Comparison of ENCODE assay signal across 10 mouse cellular contexts in the genomic region with DNA sequence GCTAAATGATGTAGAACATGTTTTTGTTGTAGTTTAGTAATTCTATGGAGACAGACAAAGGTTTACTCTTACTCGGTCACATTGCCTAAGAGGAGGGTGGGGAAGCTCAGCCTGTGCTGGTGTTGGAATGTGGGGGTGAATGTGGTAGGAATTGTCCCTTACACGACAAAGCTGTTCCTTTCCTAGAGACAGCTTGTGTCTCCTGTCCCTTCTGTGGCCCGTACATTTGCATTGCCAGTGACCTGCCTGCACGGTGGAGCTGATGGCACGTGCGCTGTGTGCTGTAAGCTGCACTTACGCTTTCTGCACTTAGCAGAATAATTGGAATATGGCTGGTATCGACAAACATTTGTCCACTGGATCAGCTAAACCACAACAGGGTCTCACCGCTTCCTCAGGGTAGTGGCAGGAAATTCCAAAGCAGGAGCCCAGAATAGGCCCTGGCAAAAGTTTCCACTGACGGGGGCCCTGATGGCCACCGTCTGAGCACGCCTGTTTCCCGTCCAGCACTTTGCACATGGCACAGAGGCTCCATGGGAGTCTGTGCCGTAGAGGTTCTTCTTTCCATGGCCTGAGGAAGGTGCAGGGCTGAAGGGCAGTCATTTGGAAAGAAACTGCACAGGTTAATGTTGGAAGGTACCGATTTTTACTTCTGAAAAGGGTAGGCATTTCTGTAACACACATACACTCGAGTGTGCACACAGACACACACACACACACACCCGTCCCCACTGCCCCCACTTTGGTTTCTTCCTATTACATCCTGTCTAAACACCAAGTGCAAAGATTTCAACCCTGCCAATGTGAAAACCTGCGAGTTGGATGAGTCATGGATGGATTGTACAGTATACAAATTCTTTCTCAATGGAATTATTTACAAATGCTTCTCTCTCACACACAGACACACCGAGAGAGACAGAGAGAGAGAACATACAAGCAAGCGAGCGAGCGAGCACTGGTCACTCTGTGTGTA. TPM values are rescaled to one million over a fixed set of nuclear protein-coding genes. Genes with fewer than 3 reads are reported as not detected.
DNase-seq lines count a peak whose midpoint lies in the region; ATAC-seq lines count a peak whose summit lies in the region.
"Had no signal": no experiment of that assay in that cellular context is flagged by ENCODE, and none has a peak within 500 bp of the region (broad histone marks: within the 10 kb centered on the region; RNA-seq: fewer than 3 reads in every experiment).

No protein-coding gene starts in this region.

- no peaks in the 10 kb centered on the region for H3K36me3 ChIP-seq in intestine, embryonic 14.5 days (ENCODE audit: control insufficient read depth, insufficient read depth, low read length)
- H3K36me3 ChIP-seq in intestine, embryonic 15.5 days, result no peaks in the 10 kb centered on the region

- peak overlapping the region; percentile 34; the same call in 1 of the 2 replicates for H3K27ac ChIP-seq in intestine, embryonic 14.5 days (ENCODE audit: low read depth)
- no peak overlapping the region for H3K27ac ChIP-seq in intestine, embryonic 15.5 days

- no peak overlapping the region for H3K9ac ChIP-seq in intestine, embryonic 14.5 days (ENCODE audit: low read length)
- H3K9ac ChIP-seq in intestine, embryonic 15.5 days, result no peak overlapping the region

- DNase-seq in intestine, embryonic 14.5 days (ENCODE audit: low spot score), result no peak
- DNase-seq in kidney, adult 8-10 months, result peak; percentile 11 to 25
- DNase-seq in lung, postnatal 36 days, result peak; percentile 29
- DNase-seq in layer of hippocampus, adult 11-12 months (ENCODE audit: low spot score), result no peak
- DNase-seq in retina, embryonic 14.5 days (ENCODE audit: low spot score), result no peak
- DNase-seq: midbrain, embryonic 14.5 days; right cerebral cortex, adult 18-20 months had no signal

- no peaks in the 10 kb centered on the region for H3K9me3 ChIP-seq in intestine, embryonic 14.5 days (ENCODE audit: control insufficient read depth, low read length)
- no peaks in the 10 kb centered on the region for H3K9me3 ChIP-seq in intestine, embryonic 15.5 days

- H3K4me1 ChIP-seq in intestine, embryonic 14.5 days (replicated peaks; ENCODE audit: control insufficient read depth, insufficient read depth, low read length), result peaks cover 6% of the 10 kb centered on the region; the same call in 1 of the 2 replicates
- H3K4me1 ChIP-seq in intestine, embryonic 15.5 days (replicated peaks), result 0 out of 2 replicates have a peak, but pooled peaks cover 2% of the 10 kb centered on the region

- WGBS in intestine, embryonic 14.5 days, result 57% methylated on average over 22 of the region's 22 CpGs
- WGBS in intestine, embryonic 15.5 days, result 60% methylated on average over 22 of the region's 22 CpGs

- no peak overlapping the region for H3K4me2 ChIP-seq in intestine, embryonic 14.5 days (ENCODE audit: low read length)
- no peak overlapping the region for H3K4me2 ChIP-seq in intestine, embryonic 15.5 days (replicated peaks)

- H3K27me3 ChIP-seq in intestine, embryonic 14.5 days (replicated peaks; ENCODE audit: control insufficient read depth, insufficient read depth, low read length), result no peaks in the 10 kb centered on the region
- H3K27me3 ChIP-seq in intestine, embryonic 15.5 days (replicated peaks), result no peaks in the 10 kb centered on the region

- H3K4me3 ChIP-seq in intestine, embryonic 14.5 days (ENCODE audit: low read depth, low read length), result no peak overlapping the region
- no peak overlapping the region for H3K4me3 ChIP-seq in intestine, embryonic 15.5 days (replicated peaks)

- ATAC-seq in intestine, embryonic 14.5 days (replicated peaks; ENCODE audit: low FRiP score, low TSS enrichment, low read depth), result no peak
- no peak for ATAC-seq in intestine, embryonic 15.5 days
- 0 out of 2 replicates have a peak, but pooled peaks have one; percentile 51 for ATAC-seq in erythroblast, adult 5-6 weeks (replicated peaks; ENCODE audit: low FRiP score, poor library complexity, severe bottlenecking)
- no peak for ATAC-seq in megakaryocyte progenitor cell, adult 5-6 weeks (replicated peaks; ENCODE audit: poor library complexity)

RNA-seq across cellular contexts. Expression of a gene that starts 51.5 kb away (rescaled TPM):
- 26.2 and 27.1 TPM in 2 replicates for polyA plus RNA-seq in intestine, embryonic 14.5 days (2014; fragmentation: Nextera tagmentation; extraction: Ambion mirVana)
- polyA plus RNA-seq in intestine, embryonic 15.5 days (2015; fragmentation: Nextera tagmentation; extraction: Ambion mirVana), result 35.6 and 36.9 TPM in 2 replicates
- total RNA-seq in erythroblast, adult 5-6 weeks (2015; ENCODE audit: low replicate concordance), result 113 and 141 TPM in 2 replicates
- total RNA-seq in erythroblast, adult 5-6 weeks (2017; ENCODE audit: low replicate concordance), result 153 and 159 TPM in 2 replicates
- 8.8 and 11.3 TPM in 2 replicates for total RNA-seq in megakaryocyte progenitor cell, adult 5-6 weeks (2015)
- total RNA-seq in megakaryocyte progenitor cell, adult 5-6 weeks (2017), result 6.9 and 9.4 TPM in 2 replicates

Comparison
In these comparisons a context has a peak if more than half of its experiments do, and no peak if none do; other contexts are left out.
1. DNase-seq: peak in kidney, adult 8-10 months (2 of 2) and lung, postnatal 36 days (single experiment); none in intestine, embryonic 14.5 days (single experiment), layer of hippocampus, adult 11-12 months (single experiment) and retina, embryonic 14.5 days (single experiment).
2. RNA of a gene that starts 51.5 kb away (total RNA-seq): 113 to 159 TPM in erythroblast, adult 5-6 weeks; 6.9 to 11.3 TPM in megakaryocyte progenitor cell, adult 5-6 weeks; every median in the first group is over 4 times any median in the second.